Mouse (Mus musculus): ENCODE data around the gene Ear1. TPM values are rescaled to one million over a fixed set of nuclear protein-coding genes. Genes with fewer than 3 reads are reported as not detected.
"Not testable (repeated sequence)": the region's sequence is repeated elsewhere in the genome, so short reads cannot be mapped to it uniquely, and the experiment has no call there.

Gene Ear1
- polyA plus RNA-seq (2014; fragmentation: Nextera tagmentation; extraction: Ambion mirVana) = not detected in 2 replicates

DNA sequence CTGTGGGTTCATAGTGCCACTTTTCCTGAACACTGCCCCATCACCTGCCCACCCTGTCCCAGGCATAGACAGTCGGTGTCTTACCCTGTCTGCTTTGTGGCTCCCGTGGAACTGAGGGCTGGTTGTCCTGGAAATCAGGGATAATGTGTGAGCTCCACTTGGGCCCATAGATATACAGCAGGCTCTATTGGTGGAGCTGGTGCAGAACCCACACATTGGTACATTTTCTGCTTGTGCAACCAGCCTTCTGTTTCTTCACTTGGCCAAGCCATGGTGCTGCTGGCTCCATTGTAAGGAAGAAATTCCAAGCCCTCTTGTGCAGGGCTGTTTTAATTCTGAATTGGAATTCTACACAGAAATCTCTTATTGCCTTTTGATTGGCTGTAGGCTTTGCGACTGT, at the start of gene Ear1:
Gene Ear1, minus strand, starts transcription at position 101 of the 400 bp plus-strand sequence.
- not testable (repeated sequence) for H3K9me3 ChIP-seq (ENCODE audit: control insufficient read depth, low read length); H3K4me2 ChIP-seq (ENCODE audit: low read depth, low read length); H3K27ac ChIP-seq (ENCODE audit: low read depth, low read length); H3K36me3 ChIP-seq (ENCODE audit: control insufficient read depth, insufficient read depth, low read length); ATAC-seq (ENCODE audit: low read depth); H3K4me3 ChIP-seq (ENCODE audit: low read depth, low read length); H3K4me1 ChIP-seq (ENCODE audit: control insufficient read depth, insufficient read depth, low read length); H3K9ac ChIP-seq (replicated peaks; ENCODE audit: low read depth, low read length); H3K27me3 ChIP-seq (ENCODE audit: control insufficient read depth, insufficient read depth, low read length)
- WGBS = 85% methylated on average over 2 of the region's 3 CpGs

DNA sequence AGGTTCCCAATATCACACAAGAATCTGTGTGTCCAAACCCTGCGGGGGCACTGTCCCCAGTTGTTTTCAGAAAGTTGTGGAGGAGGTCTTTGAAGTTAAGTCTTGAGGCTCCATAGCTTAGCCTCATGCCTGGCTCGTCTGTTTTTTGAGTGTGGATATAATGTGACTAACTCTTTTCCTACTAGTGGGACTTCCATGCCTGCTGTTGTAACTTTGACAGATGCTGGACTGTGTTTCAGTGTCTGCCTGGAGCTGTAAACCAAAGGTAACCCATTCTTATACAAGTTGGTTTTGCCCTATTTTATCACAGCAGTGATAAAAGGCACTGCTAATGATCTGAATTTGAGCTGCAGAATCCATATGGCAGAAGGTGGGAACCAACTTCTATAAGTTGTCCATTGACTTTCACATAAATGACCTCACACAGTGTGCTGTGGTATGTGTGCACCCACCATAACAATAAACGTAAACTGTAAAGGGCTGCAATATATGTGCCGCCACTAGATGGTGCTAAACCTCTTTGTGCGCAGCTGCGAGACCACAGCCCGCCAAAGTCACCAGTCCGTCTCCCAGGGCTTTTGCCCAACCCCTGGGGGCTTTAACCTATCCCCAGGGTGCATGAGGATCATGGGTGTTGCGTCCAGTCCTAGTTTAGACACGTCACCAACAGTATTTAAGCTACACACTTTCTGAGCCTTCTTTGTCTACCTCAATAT, 49.5 kb upstream of the Ear1 start, which contains the start of gene Gm8113:
Gene Gm8113, plus strand, starts transcription at position 703 of the 716 bp plus-strand sequence.
- H3K9ac ChIP-seq (replicated peaks; ENCODE audit: low read depth, low read length) = peak within 1 kb of the TSS; percentile 57
- H3K27me3 ChIP-seq (ENCODE audit: control insufficient read depth, insufficient read depth, low read length); H3K9me3 ChIP-seq (ENCODE audit: control insufficient read depth, low read length); H3K4me1 ChIP-seq (ENCODE audit: control insufficient read depth, insufficient read depth, low read length); H3K36me3 ChIP-seq (ENCODE audit: control insufficient read depth, insufficient read depth, low read length): not testable (repeated sequence)
- peak within 1 kb of the TSS; percentile 45 for H3K4me3 ChIP-seq (ENCODE audit: low read depth, low read length)
- 9% methylated on average over 10 of the region's 10 CpGs for WGBS
- ATAC-seq (ENCODE audit: low read depth) = peak; percentile 100
- peak within 1 kb of the TSS; percentile 42 for H3K4me2 ChIP-seq (ENCODE audit: low read depth, low read length)
- H3K27ac ChIP-seq (ENCODE audit: low read depth, low read length) = peak within 1 kb of the TSS; percentile 65

DNA sequence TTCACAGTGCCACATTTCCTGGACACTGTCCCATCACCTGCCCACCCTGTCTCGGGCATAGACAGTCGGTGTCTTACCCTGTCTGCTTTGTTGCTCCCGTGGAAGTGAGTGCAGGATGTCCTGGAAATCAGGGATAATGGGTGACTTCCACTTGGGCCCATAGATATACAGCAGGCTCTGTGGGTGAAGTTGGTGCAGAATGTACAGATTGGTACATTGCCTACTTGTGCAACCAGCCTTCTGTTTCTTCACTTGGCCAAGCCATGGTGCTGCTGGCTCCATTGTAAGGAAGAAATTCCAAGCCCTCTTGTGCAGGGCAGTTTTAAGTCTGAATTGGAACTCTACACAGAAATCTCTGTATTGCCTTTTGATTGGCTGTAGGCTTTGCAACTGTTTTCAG, 48.1 kb upstream of the Ear1 start, which contains the start of gene Ear10:
Gene Ear10, minus strand, starts transcription at position 101 of the 400 bp plus-strand sequence.
- not testable (repeated sequence) for ATAC-seq (ENCODE audit: low read depth); H3K4me2 ChIP-seq (ENCODE audit: low read depth, low read length); H3K27me3 ChIP-seq (ENCODE audit: control insufficient read depth, insufficient read depth, low read length); H3K4me3 ChIP-seq (ENCODE audit: low read depth, low read length); H3K9me3 ChIP-seq (ENCODE audit: control insufficient read depth, low read length); H3K4me1 ChIP-seq (ENCODE audit: control insufficient read depth, insufficient read depth, low read length); H3K36me3 ChIP-seq (ENCODE audit: control insufficient read depth, insufficient read depth, low read length); H3K27ac ChIP-seq (ENCODE audit: low read depth, low read length); H3K9ac ChIP-seq (replicated peaks; ENCODE audit: low read depth, low read length)
- 91% methylated on average over 3 of the region's 3 CpGs for WGBS

DNA sequence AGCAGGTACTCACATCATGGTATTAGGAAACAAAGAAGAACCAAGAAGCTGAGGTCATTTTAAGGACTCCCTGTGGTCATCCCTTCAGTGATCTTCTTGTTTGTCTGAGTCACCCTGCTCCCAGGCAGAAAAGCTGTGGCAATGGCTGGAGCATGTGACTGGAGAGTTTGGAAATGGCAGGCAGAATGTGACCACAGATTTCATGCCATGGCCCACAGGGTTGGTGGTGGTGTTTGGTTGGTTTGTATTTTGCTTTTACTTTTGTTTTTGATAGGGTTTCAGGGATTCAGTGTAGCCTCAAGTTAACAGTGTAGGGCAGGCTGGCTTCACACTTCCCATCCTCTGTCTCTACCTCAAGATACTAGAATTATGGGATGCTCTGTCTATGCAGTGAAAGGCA, 42.9 kb upstream of the Ear1 start:
- H3K4me3 ChIP-seq (ENCODE audit: low read depth, low read length); H3K9ac ChIP-seq (replicated peaks; ENCODE audit: low read depth, low read length); H3K27ac ChIP-seq (ENCODE audit: low read depth, low read length); H3K4me1 ChIP-seq (ENCODE audit: control insufficient read depth, insufficient read depth, low read length); H3K27me3 ChIP-seq (ENCODE audit: control insufficient read depth, insufficient read depth, low read length); H3K36me3 ChIP-seq (ENCODE audit: control insufficient read depth, insufficient read depth, low read length); H3K4me2 ChIP-seq (ENCODE audit: low read depth, low read length); H3K9me3 ChIP-seq (ENCODE audit: control insufficient read depth, low read length); ATAC-seq (ENCODE audit: low read depth): not testable (repeated sequence)

DNA sequence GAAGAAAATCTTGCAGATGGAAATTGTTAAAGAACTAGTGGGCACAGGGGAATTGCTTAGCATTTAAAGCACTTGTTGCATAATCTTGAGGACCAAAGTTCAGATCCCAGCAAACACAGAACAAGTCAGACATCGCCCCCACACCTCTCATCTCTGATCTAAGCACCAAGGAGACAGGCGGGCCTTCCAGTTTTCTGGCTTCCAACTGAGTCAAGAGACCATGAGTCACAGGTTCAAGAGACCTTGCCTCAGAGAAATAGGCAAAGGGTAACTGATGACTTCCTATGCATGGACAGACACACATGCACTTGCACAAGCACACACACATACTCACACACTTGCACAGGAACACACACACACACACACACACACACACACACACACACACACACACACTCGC, 23.3 kb upstream of the Ear1 start:
- H3K4me2 ChIP-seq (ENCODE audit: low read depth, low read length); H3K4me1 ChIP-seq (ENCODE audit: control insufficient read depth, insufficient read depth, low read length); H3K27ac ChIP-seq (ENCODE audit: low read depth, low read length); H3K27me3 ChIP-seq (ENCODE audit: control insufficient read depth, insufficient read depth, low read length); H3K4me3 ChIP-seq (ENCODE audit: low read depth, low read length); H3K9me3 ChIP-seq (ENCODE audit: control insufficient read depth, low read length); ATAC-seq (ENCODE audit: low read depth); H3K9ac ChIP-seq (replicated peaks; ENCODE audit: low read depth, low read length); H3K36me3 ChIP-seq (ENCODE audit: control insufficient read depth, insufficient read depth, low read length): not testable (repeated sequence)
- 91% methylated on average over 3 of the region's 3 CpGs for WGBS

DNA sequence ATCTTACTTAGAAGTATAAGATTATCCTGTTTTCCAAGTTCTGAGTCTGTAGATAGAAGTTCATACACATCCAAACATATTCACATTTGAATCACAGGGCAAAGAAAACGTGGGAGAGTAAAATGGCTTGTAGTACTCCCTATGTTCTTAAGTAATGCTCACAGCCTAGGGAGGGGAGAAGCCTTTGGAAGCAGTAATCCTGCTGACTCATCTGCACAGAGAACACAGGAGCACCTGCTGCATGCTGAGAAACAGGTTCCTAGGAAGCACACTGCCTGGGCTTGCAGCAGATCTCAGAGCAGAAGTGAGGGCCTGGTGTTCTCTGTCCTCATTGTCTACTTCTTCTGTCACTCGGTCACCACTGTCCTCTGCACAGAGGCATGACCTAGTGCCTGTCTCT, 20.0 kb upstream of the Ear1 start:
- not testable (repeated sequence) for H3K4me3 ChIP-seq (ENCODE audit: low read depth, low read length); H3K36me3 ChIP-seq (ENCODE audit: control insufficient read depth, insufficient read depth, low read length); H3K4me2 ChIP-seq (ENCODE audit: low read depth, low read length); H3K4me1 ChIP-seq (ENCODE audit: control insufficient read depth, insufficient read depth, low read length); H3K27ac ChIP-seq (ENCODE audit: low read depth, low read length); H3K27me3 ChIP-seq (ENCODE audit: control insufficient read depth, insufficient read depth, low read length); ATAC-seq (ENCODE audit: low read depth); H3K9ac ChIP-seq (replicated peaks; ENCODE audit: low read depth, low read length); H3K9me3 ChIP-seq (ENCODE audit: control insufficient read depth, low read length)
- 44% methylated on average over 1 of the region's 2 CpGs for WGBS

DNA sequence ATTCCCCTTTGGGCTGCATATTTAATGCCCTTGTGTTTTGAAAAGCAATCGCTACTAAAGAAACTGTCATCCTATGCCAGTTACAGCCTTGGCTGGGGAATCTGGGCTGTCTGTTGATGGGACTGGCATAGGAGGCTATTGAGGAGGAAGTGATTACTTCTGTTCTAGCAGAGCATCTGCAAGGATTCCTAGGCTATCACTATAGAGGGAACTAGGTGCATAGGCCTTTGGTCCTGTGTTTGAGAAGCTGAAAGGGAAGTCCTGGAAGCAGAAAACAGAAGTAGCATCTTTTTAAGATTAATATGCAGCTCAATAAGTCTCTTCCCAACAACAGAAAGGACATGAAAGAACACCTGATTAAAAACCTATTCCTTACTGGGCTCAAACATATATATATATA, 16.0 kb upstream of the Ear1 start:
- not testable (repeated sequence) for H3K27me3 ChIP-seq (ENCODE audit: control insufficient read depth, insufficient read depth, low read length); ATAC-seq (ENCODE audit: low read depth); H3K9ac ChIP-seq (replicated peaks; ENCODE audit: low read depth, low read length); H3K36me3 ChIP-seq (ENCODE audit: control insufficient read depth, insufficient read depth, low read length); H3K9me3 ChIP-seq (ENCODE audit: control insufficient read depth, low read length); H3K27ac ChIP-seq (ENCODE audit: low read depth, low read length); H3K4me1 ChIP-seq (ENCODE audit: control insufficient read depth, insufficient read depth, low read length); H3K4me3 ChIP-seq (ENCODE audit: low read depth, low read length); H3K4me2 ChIP-seq (ENCODE audit: low read depth, low read length)
- WGBS = 100% methylated on average over 1 of the region's 1 CpGs

DNA sequence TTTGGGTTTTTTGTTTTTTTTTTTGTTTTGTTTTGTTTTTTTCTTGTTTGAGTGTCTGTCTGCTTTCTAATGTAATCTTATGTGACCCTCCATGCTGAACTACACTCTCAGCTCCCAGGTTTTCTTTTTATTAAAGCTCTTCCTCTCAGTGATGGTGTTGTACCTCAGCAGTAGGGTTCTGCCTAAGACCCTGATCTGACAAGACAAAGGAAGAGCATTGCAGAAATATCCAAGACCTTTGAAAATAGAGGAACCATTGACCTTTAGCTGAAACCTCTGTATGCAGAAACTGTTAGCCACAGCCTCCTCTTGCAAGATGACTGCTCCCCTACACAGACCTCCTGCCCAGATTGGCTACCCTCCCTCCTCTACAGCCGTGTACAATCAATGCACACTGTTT, 10.9 kb upstream of the Ear1 start:
- not testable (repeated sequence) for H3K36me3 ChIP-seq (ENCODE audit: control insufficient read depth, insufficient read depth, low read length); H3K4me2 ChIP-seq (ENCODE audit: low read depth, low read length); H3K27me3 ChIP-seq (ENCODE audit: control insufficient read depth, insufficient read depth, low read length); H3K9me3 ChIP-seq (ENCODE audit: control insufficient read depth, low read length); H3K27ac ChIP-seq (ENCODE audit: low read depth, low read length); H3K9ac ChIP-seq (replicated peaks; ENCODE audit: low read depth, low read length); ATAC-seq (ENCODE audit: low read depth); H3K4me3 ChIP-seq (ENCODE audit: low read depth, low read length); H3K4me1 ChIP-seq (ENCODE audit: control insufficient read depth, insufficient read depth, low read length)
- 68% methylated on average over 1 of the region's 1 CpGs for WGBS

DNA sequence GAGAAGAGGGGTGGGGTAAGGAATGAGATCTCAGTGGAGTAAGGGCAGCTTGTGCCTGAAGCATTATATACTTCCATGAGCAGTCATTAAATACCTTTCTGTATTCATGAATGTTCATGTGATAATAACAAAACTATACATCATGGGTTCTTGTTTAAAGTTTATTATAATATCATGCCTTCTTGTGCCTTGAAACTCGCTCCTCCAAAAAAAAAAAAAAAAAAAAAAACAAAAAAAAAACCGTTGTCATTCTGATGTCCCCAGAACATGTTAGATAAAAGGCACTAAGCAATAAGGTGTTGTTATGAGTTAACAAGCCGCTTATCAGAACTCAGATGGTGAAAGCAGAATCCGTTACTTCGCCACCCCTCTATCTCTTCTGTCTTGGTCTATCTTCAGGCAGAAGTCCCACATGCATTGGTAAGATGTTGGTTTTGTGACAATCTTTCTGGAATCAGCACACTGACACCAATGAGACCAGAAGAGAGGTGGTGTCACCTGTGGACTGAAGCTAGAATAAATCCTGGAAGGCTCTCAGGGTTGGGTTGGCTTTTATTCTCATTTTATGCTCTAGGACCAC, 4.7 kb upstream of the Ear1 start:
- not testable (repeated sequence) for H3K27me3 ChIP-seq (ENCODE audit: control insufficient read depth, insufficient read depth, low read length); ATAC-seq (ENCODE audit: low read depth); H3K9ac ChIP-seq (replicated peaks; ENCODE audit: low read depth, low read length); H3K27ac ChIP-seq (ENCODE audit: low read depth, low read length); H3K4me2 ChIP-seq (ENCODE audit: low read depth, low read length); H3K36me3 ChIP-seq (ENCODE audit: control insufficient read depth, insufficient read depth, low read length); H3K4me1 ChIP-seq (ENCODE audit: control insufficient read depth, insufficient read depth, low read length); H3K9me3 ChIP-seq (ENCODE audit: control insufficient read depth, low read length); H3K4me3 ChIP-seq (ENCODE audit: low read depth, low read length)
- WGBS = 89% methylated on average over 5 of the region's 5 CpGs

Measured in neural tube, embryonic 14.5 days (tissue).